Mouse (Mus musculus) bone marrow, adult 2 months (tissue): ENCODE measurements at regions not wholly inside any gene's neighbourhood (a gene's known extent, or its start where the extent isn't known, plus 50 kb on each side); places are given as distances from the start of the nearest gene placed in this dataset.

Experiments
- CTCF ChIP-seq: fragments of 200-500 bp; IDR thresholded peaks from 2 replicates; pipeline ENCODE4 v1.5.1; 2011; ENCODE audit warnings: low read length, control low read depth; ENCODE audit not compliant: control insufficient read depth, insufficient read depth
- POLR2A ChIP-seq: fragments of 200-500 bp; IDR thresholded peaks from 2 replicates; pipeline ENCODE4 v1.6.1; 2011; ENCODE audit warnings: low read depth, mild to moderate bottlenecking, control low read depth, low read length, borderline replicate concordance; ENCODE audit not compliant: control insufficient read depth

DNA sequence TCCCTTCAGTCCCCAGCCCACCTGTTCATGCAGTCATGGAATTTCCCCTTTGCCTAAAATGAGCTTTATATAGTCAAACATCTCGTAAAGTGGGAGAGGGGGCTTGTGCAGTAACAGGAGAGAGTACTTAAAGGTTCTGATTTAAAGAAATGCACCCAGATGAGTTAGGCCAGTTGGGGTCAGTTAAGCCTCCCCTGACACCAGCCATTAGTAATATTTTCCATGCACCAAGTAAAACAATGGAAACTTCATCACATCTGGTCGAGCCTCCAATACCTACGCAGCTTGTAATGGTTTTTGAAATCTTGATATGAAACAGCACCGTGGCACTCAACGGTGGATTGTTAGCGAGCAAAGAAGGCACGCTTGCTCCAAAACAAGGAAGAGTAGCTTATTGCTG is 165.8 kb upstream of the Kcnj16 start:
- TF ChIP-seq POLR2A, result no peak
- no peak for TF ChIP-seq CTCF
